Mouse (Mus musculus) MEL (cell line): ENCODE results near the gene Adamts4. TPM values are rescaled to one million over a fixed set of nuclear protein-coding genes. Genes with fewer than 3 reads are reported as not detected.

ENCODE experiments used
- DNase-seq: peaks from one replicate; pipeline ENCODE4 v3.0.0; 2011; ENCODE audit warnings: low read depth, low spot score
- H3K27ac ChIP-seq: 2 replicates; pipeline ENCODE4 v1.5.1; 2012; ENCODE audit warnings: low read depth, mild to moderate bottlenecking, control low read depth, low read length, moderate library complexity; ENCODE audit not compliant: control insufficient read depth
- H3K27me3 ChIP-seq, 2 experiments: fragments of 150-350 bp in 1 of 2; sonication (generic) in 1 of 2; 2 replicates each; pipeline ENCODE4 v1.6.1; 2012; ENCODE audit warnings: low read length in 2 of 2, mild to moderate bottlenecking in 2 of 2, improper control_type of control experiment in 1 of 2, moderate library complexity in 1 of 2; ENCODE audit not compliant: insufficient read depth in 2 of 2, control insufficient read depth in 1 of 2
- H3K36me3 ChIP-seq, 2 experiments: 2 replicates each; pipeline ENCODE4 v1.6.1; 2012 to 2014; ENCODE audit warnings: low read length in 2 of 2, improper control_type of control experiment in 1 of 2, inconsistent platforms in 1 of 2, mild to moderate bottlenecking in 1 of 2; ENCODE audit not compliant: insufficient read depth in 2 of 2, control insufficient read depth in 1 of 2
- H3K4me1 ChIP-seq, 2 experiments: fragments of 150-350 bp in 1 of 2; sonication (generic) in 1 of 2; 2 replicates each; pipeline ENCODE4 v1.6.1; 2012; ENCODE audit warnings: low read length in 2 of 2, improper control_type of control experiment in 1 of 2, mild to moderate bottlenecking in 1 of 2; ENCODE audit not compliant: insufficient read depth in 2 of 2, control insufficient read depth in 1 of 2
- H3K4me3 ChIP-seq, 2 experiments: fragments of 150-350 bp in 1 of 2; sonication (generic) in 1 of 2; 2 replicates each; pipeline ENCODE4 v1.5.1; 2012; ENCODE audit warnings: low read depth in 2 of 2, low read length in 2 of 2, mild to moderate bottlenecking in 2 of 2, moderate library complexity in 2 of 2, control low read depth in 1 of 2, improper control_type of control experiment in 1 of 2; ENCODE audit not compliant: control insufficient read depth in 1 of 2, insufficient read depth in 1 of 2
- H3K79me2 ChIP-seq: 2 replicates; pipeline ENCODE4 v1.6.1; 2012; ENCODE audit warnings: mild to moderate bottlenecking, low read length, moderate library complexity; ENCODE audit not compliant: control insufficient read depth, poor library complexity, insufficient read depth
- H3K9ac ChIP-seq: 2 replicates; pipeline ENCODE4 v1.6.1; 2012; ENCODE audit warnings: low read depth, mild to moderate bottlenecking, control low read depth, low read length, moderate library complexity; ENCODE audit not compliant: control insufficient read depth, poor library complexity, severe bottlenecking
- H3K9me3 ChIP-seq: fragments of 150-350 bp; sonication (generic); replicated peaks from 2 replicates; pipeline ENCODE4 v1.6.1; 2012; ENCODE audit warnings: mild to moderate bottlenecking, low read length, improper control_type of control experiment, moderate library complexity; ENCODE audit not compliant: insufficient read depth
- BHLHE40 ChIP-seq: IDR thresholded peaks from 2 replicates; pipeline ENCODE4 v1.6.1; 2012; ENCODE audit warnings: low read depth, mild to moderate bottlenecking, inconsistent platforms, low read length, improper control_type of control experiment, borderline replicate concordance
- CTCF ChIP-seq, 3 experiments: IDR thresholded peaks in 2 of 3; conservative IDR thresholded peaks in 1 of 3; 2 replicates each; pipeline ENCODE4 v1.5.1; 2011 to 2012; ENCODE audit warnings: low read length in 3 of 3, low read depth in 2 of 3, mild to moderate bottlenecking in 2 of 3, improper control_type of control experiment in 1 of 3, inconsistent platforms in 1 of 3, mixed read lengths in 1 of 3, moderate library complexity in 1 of 3; ENCODE audit not compliant: control insufficient read depth in 1 of 3, insufficient read depth in 1 of 3, poor library complexity in 1 of 3, severe bottlenecking in 1 of 3
- E2F4 ChIP-seq: IDR thresholded peaks from 2 replicates; pipeline ENCODE4 v1.6.1; 2011; ENCODE audit warnings: low read depth, low read length, improper control_type of control experiment, borderline replicate concordance
- EP300 ChIP-seq, 2 experiments: IDR thresholded peaks; 2 replicates each; pipeline ENCODE4 v1.6.1; 2011; ENCODE audit warnings: improper control_type of control experiment in 2 of 2, low read length in 2 of 2, low read depth in 1 of 2, mild to moderate bottlenecking in 1 of 2
- ETS1 ChIP-seq: IDR thresholded peaks from 2 replicates; pipeline ENCODE4 v1.6.1; 2012; ENCODE audit warnings: low read depth, mild to moderate bottlenecking, inconsistent platforms, low read length, improper control_type of control experiment, moderate library complexity
- HCFC1 ChIP-seq: IDR thresholded peaks from 2 replicates; pipeline ENCODE4 v1.6.1; 2012; ENCODE audit warnings: low read depth, mild to moderate bottlenecking, inconsistent platforms, low read length, improper control_type of control experiment, moderate library complexity
- MAX ChIP-seq: IDR thresholded peaks from 2 replicates; pipeline ENCODE4 v1.6.1; 2011; ENCODE audit warnings: low read length, improper control_type of control experiment
- MXI1 ChIP-seq: IDR thresholded peaks from 2 replicates; pipeline ENCODE4 v1.6.1; 2011; ENCODE audit warnings: mild to moderate bottlenecking, low read depth, low read length, improper control_type of control experiment
- MYB ChIP-seq: IDR thresholded peaks from 2 replicates; pipeline ENCODE4 v1.6.1; 2011; ENCODE audit warnings: mild to moderate bottlenecking, low read depth, low read length, improper control_type of control experiment
- MYC ChIP-seq: IDR thresholded peaks from 2 replicates; pipeline ENCODE4 v1.6.1; 2011; ENCODE audit warnings: low read depth, mild to moderate bottlenecking, low read length, improper control_type of control experiment, moderate library complexity
- NELFE ChIP-seq: IDR thresholded peaks from 2 replicates; pipeline ENCODE4 v1.6.1; 2011; ENCODE audit warnings: low read depth, low read length, improper control_type of control experiment
- POLR2A ChIP-seq, 2 experiments: IDR thresholded peaks; 2 replicates each; pipeline ENCODE4 v1.6.1; 2011 to 2012; ENCODE audit warnings: low read length in 2 of 2, mild to moderate bottlenecking in 2 of 2, control low read depth in 1 of 2, improper control_type of control experiment in 1 of 2, low read depth in 1 of 2, moderate library complexity in 1 of 2; ENCODE audit not compliant: control insufficient read depth in 1 of 2, insufficient read depth in 1 of 2, poor library complexity in 1 of 2
- POLR2AphosphoS5 ChIP-seq: IDR thresholded peaks from 2 replicates; pipeline ENCODE4 v1.6.1; 2012; ENCODE audit warnings: low read depth, borderline replicate concordance, mild to moderate bottlenecking, inconsistent platforms, low read length, moderate library complexity, mixed read lengths
- SIN3A ChIP-seq: IDR thresholded peaks from 2 replicates; pipeline ENCODE4 v1.6.1; 2012; ENCODE audit warnings: low read length, improper control_type of control experiment, inconsistent platforms
- TBP ChIP-seq: IDR thresholded peaks from 2 replicates; pipeline ENCODE4 v1.8.0; 2011; ENCODE audit warnings: low read depth, low read length, improper control_type of control experiment
- ZC3H11A ChIP-seq: IDR thresholded peaks from 2 replicates; pipeline ENCODE4 v1.6.1; 2012; ENCODE audit warnings: low read depth, mild to moderate bottlenecking, inconsistent platforms, low read length, improper control_type of control experiment
- ZNF384 ChIP-seq: IDR thresholded peaks from 2 replicates; pipeline ENCODE4 v1.6.1; 2012; ENCODE audit warnings: low read depth, mild to moderate bottlenecking, inconsistent platforms, low read length, improper control_type of control experiment
- polyA plus RNA-seq, 2 experiments: library from polyadenylated mRNA; stranded (reverse) in 1 of 2; unstranded in 1 of 2; fragments of >175 nt in 1 of 2; fragments of >200 nt in 1 of 2; gene quantifications; 2 replicates each; pipeline versions ENCODE4 v1.2.1 to v1.2.4; 2012; ENCODE audit warnings: low replicate concordance in 2 of 2, low read depth in 1 of 2; ENCODE audit not compliant: insufficient read length in 2 of 2, insufficient read depth in 1 of 2, missing spikeins in 1 of 2
- total RNA-seq: library from RNA; depleted of rRNA; stranded (reverse); fragments of 300-350 nt; gene quantifications from 2 replicates; pipeline ENCODE4 v1.2.3, GENCODE M21; 2012

Gene Adamts4
- total and polyA plus RNA-seq, 3 experiments = 0.03 TPM; not detected in 2

- Histone ChIP-seq H3K4me1 (peaks cover 0 to 10% of the 10 kb centered on the region in 2 experiments; a peak in 2 of 4 replicates), H3K9me3 (no peaks in the 10 kb centered on the region), H3K79me2 (no peaks in the 10 kb centered on the region), H3K4me3 (no peak overlapping the region), H3K27me3 (no peaks in the 10 kb centered on the region), H3K36me3 (peaks cover 5 to 17% of the 10 kb centered on the region in 2 experiments; a peak in 3 of 4 replicates), H3K9ac (no peak overlapping the region), H3K27ac (peak overlapping the region; percentile 55; the same call in 1 of the 2 replicates)
- peak; percentile 54 for DNase-seq
- TF ChIP-seq HCFC1 = no peak
- no peak for TF ChIP-seq POLR2A (IDR thresholded peaks at IDR 0.05; ENCODE audit: control insufficient read depth in 1 of 2, insufficient read depth in 1 of 2, low read depth in 1 of 2, low read length in 2 of 2, poor library complexity in 1 of 2)
- no peak for TF ChIP-seq MYC
- TF ChIP-seq BHLHE40 = no peak
- no peak for TF ChIP-seq MAX
- TF ChIP-seq ZNF384 = no peak
- peak; percentile 42; the same call in 1 of the 2 replicates for TF ChIP-seq SIN3A
- TF ChIP-seq CTCF (IDR thresholded peaks at IDR 0.05 in 2 of 3, conservative IDR thresholded peaks at IDR 0.05 in 1 of 3; ENCODE audit: control insufficient read depth in 1 of 3, insufficient read depth in 1 of 3, low read depth in 2 of 3, low read length in 3 of 3, poor library complexity in 1 of 3, severe bottlenecking in 1 of 3) = no peak
- no peak for TF ChIP-seq POLR2AphosphoS5
- peak in 1 of 2 experiments; percentile 52; a peak in 2 of 4 replicates for TF ChIP-seq EP300 (IDR thresholded peaks at IDR 0.05; ENCODE audit: low read depth in 1 of 2, low read length in 2 of 2)
- no peak for TF ChIP-seq TBP
- TF ChIP-seq MYB = no peak
- 0 out of 2 replicates have a peak, but pooled peaks have one; percentile 26 for TF ChIP-seq ETS1
- no peak for TF ChIP-seq E2F4
- no peak for TF ChIP-seq NELFE
Observed at GRCm38 (mm10) chr1:171234538-171234937, 15.7 kb upstream of the Adamts4 start.

DNA sequence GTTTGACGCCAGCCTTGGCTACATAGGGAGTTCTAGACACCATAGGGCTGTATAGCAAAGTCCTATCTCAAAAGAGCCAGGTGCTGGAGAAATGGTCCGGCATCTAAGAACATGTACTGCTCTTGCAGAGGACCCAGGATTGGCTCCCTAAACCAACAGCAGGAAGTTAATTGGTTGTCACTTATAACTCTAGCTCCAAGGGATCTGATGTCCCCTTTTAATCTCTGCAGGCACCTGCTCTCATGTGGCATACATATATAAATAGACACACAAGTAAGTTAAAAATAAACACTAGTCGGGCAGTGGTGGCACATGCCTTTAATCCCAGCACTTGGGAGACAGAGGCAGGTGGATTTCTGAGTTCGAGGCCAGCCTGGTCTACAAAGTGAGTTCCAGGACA lies 14.4 kb upstream of the Adamts4 start:
- no peak for TF ChIP-seq SIN3A
- no peak for TF ChIP-seq MXI1
- no peak for TF ChIP-seq MAX
- no peak for TF ChIP-seq ZC3H11A
- Histone ChIP-seq H3K36me3 (peaks cover 5 to 17% of the 10 kb centered on the region in 2 experiments; a peak in 3 of 4 replicates), H3K9ac (no peak overlapping the region), H3K4me1 (peaks cover 0 to 10% of the 10 kb centered on the region in 2 experiments; a peak in 2 of 4 replicates), H3K4me3 (no peak overlapping the region), H3K9me3 (no peaks in the 10 kb centered on the region), H3K27ac (no peak overlapping the region), H3K79me2 (no peaks in the 10 kb centered on the region), H3K27me3 (no peaks in the 10 kb centered on the region)
- DNase-seq = no peak
